Mouse (Mus musculus): Measurements from ENCODE around the gene Acoxl.

DNA sequence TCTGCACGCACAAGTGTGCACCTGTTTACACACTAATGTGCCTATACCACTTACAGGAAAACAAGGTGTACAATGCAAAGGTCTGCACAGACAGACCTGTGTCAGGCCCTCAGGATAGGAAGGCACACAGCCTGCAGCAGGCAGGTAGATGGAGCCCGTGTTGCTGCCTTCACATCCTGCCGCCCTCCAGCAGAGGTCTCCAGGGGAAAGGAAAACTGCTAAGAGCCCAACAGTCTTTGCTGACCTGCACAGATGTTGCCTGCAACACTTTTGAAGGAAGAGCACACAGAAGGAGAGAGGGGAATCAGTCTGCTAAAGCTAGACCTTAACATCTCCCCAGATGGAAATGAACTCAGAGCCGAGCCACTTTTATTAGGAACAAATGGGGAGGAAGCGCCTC, 240.2 kb downstream of the Acoxl start:
- TF ChIP-seq CTCF (IDR thresholded peaks at IDR 0.05; ENCODE audit: control insufficient read depth, insufficient read depth, low read length) (peak; percentile 19; the same call in 1 of the 2 replicates), POLR2A (IDR thresholded peaks at IDR 0.05; ENCODE audit: borderline replicate concordance, control insufficient read depth, low read depth, low read length) (no peak)
